Mouse (Mus musculus): Measurements from ENCODE around the gene Slc12a7. TPM values are rescaled to one million over a fixed set of nuclear protein-coding genes. Genes with fewer than 3 reads are reported as not detected.

Slc12a7 gene
- total and polyA plus RNA-seq, 2 experiments from 2014 or later, result 34.4 to 94.6 TPM

DNA sequence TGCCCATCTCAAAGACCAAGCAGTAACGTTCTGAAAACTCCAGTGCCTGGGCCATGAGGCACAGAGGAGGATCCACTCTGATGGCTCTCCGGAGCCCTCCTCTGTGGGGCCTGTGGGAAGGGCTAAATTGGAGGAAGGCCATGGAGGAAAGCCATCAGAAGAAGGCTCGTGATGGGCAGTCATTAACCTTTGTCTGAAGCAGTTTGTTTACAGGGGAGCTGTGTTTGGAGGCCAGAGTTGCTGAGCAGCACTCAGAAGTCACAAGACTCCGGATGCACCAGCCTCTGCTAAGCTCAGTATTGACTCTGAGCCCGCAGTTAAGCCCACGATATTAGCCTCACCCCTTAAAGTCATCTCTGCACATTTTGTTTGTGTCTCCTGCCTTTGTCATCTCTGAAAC, 23.4 kb upstream of the Slc12a7 start:
- DNase-seq (ENCODE audit: low spot score), result no peak
- H3K9me3 ChIP-seq (replicated peaks; ENCODE audit: control insufficient read depth, low read length), result no peaks in the 10 kb centered on the region
- H3K4me3 ChIP-seq (ENCODE audit: low read depth, low read length), result no peak overlapping the region
- no peak overlapping the region; the same call in 1 of the 2 replicates for H3K27ac ChIP-seq (ENCODE audit: low read depth)
- H3K36me3 ChIP-seq (replicated peaks; ENCODE audit: control insufficient read depth, insufficient read depth, low read length), result no peaks in the 10 kb centered on the region
- WGBS, result 66% methylated on average over 6 of the region's 6 CpGs
- TF ChIP-seq CTCF (IDR thresholded peaks at IDR 0.05; ENCODE audit: low read depth) (no peak), EP300 (IDR thresholded peaks at IDR 0.05; ENCODE audit: low read depth) (no peak)
- no peak overlapping the region for H3K4me2 ChIP-seq (ENCODE audit: low read depth, low read length)
- H3K4me1 ChIP-seq (ENCODE audit: control insufficient read depth, insufficient read depth), result peaks cover 7% of the 10 kb centered on the region; the same call in 1 of the 2 replicates
- ATAC-seq (ENCODE audit: insufficient read depth, low read depth), result no peak
- H3K9ac ChIP-seq (replicated peaks; ENCODE audit: low read depth, low read length), result no peak overlapping the region
- no peaks in the 10 kb centered on the region for H3K27me3 ChIP-seq (ENCODE audit: control insufficient read depth, insufficient read depth, low read length)

DNA sequence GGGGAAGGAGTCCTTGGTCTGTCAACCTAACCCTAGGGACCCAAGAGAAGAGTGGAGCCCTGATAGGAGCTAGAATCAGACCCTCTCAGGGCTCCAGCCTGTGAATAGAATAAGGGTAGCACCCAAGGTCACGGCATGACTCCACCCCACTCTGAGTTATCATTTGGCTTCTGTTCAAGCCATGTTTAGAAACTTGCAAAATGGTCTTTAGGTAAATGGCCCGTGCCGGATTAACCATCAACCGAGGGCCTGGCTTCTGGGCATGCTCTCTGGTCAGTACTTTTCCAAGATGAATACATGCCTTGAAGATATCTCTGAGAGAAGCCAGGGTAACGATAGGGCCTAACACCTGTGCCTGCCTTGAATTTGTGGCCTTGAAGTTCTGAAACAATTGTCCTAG, 21.7 kb upstream of the Slc12a7 start:
- no peaks in the 10 kb centered on the region for H3K9me3 ChIP-seq (replicated peaks; ENCODE audit: control insufficient read depth, low read length)
- H3K9ac ChIP-seq (replicated peaks; ENCODE audit: low read depth, low read length), result no peak overlapping the region
- no peak for TF ChIP-seq EP300 (IDR thresholded peaks at IDR 0.05; ENCODE audit: low read depth)
- TF ChIP-seq CTCF (IDR thresholded peaks at IDR 0.05; ENCODE audit: low read depth), result no peak
- H3K27ac ChIP-seq (ENCODE audit: low read depth), result no peak overlapping the region
- H3K4me2 ChIP-seq (ENCODE audit: low read depth, low read length), result no peak overlapping the region
- H3K4me3 ChIP-seq (ENCODE audit: low read depth, low read length), result no peak overlapping the region
- H3K4me1 ChIP-seq (ENCODE audit: control insufficient read depth, insufficient read depth), result peaks cover 7% of the 10 kb centered on the region; the same call in 1 of the 2 replicates
- ATAC-seq (ENCODE audit: insufficient read depth, low read depth) (0 out of 2 replicates have a peak, but pooled peaks have one; percentile 29), DNase-seq (ENCODE audit: low spot score) (no peak)
- H3K27me3 ChIP-seq (ENCODE audit: control insufficient read depth, insufficient read depth, low read length), result no peaks in the 10 kb centered on the region
- 61% methylated on average over 5 of the region's 5 CpGs for WGBS
- H3K36me3 ChIP-seq (replicated peaks; ENCODE audit: control insufficient read depth, insufficient read depth, low read length), result no peaks in the 10 kb centered on the region

GRCm38 (mm10) chr13:73711803-73712202, 21.1 kb upstream of the Slc12a7 start:
- WGBS, result 85% methylated on average over 5 of the region's 5 CpGs

GRCm38 (mm10) chr13:73712228-73712627, 20.7 kb upstream of the Slc12a7 start:
- Histone ChIP-seq H3K9me3 (replicated peaks; ENCODE audit: control insufficient read depth, low read length) (no peaks in the 10 kb centered on the region), H3K36me3 (replicated peaks; ENCODE audit: control insufficient read depth, insufficient read depth, low read length) (no peaks in the 10 kb centered on the region), H3K4me1 (ENCODE audit: control insufficient read depth, insufficient read depth) (peaks cover 7% of the 10 kb centered on the region; the same call in 1 of the 2 replicates), H3K9ac (replicated peaks; ENCODE audit: low read depth, low read length) (no peak overlapping the region), H3K27me3 (ENCODE audit: control insufficient read depth, insufficient read depth, low read length) (no peaks in the 10 kb centered on the region), H3K27ac (ENCODE audit: low read depth) (no peak overlapping the region), H3K4me2 (ENCODE audit: low read depth, low read length) (no peak overlapping the region), H3K4me3 (ENCODE audit: low read depth, low read length) (no peak overlapping the region)
- no peak for DNase-seq (ENCODE audit: low spot score)
- TF ChIP-seq CTCF (IDR thresholded peaks at IDR 0.05; ENCODE audit: low read depth) (no peak), EP300 (IDR thresholded peaks at IDR 0.05; ENCODE audit: low read depth) (no peak)
- no peak for ATAC-seq (ENCODE audit: insufficient read depth, low read depth)
- 68% methylated on average over 3 of the region's 3 CpGs for WGBS

More at GRCm38 (mm10) chr13:73711803-73712202, 21.1 kb upstream of the Slc12a7 start:
- Histone ChIP-seq H3K9me3 (replicated peaks; ENCODE audit: control insufficient read depth, low read length) (no peaks in the 10 kb centered on the region), H3K9ac (replicated peaks; ENCODE audit: low read depth, low read length) (no peak overlapping the region), H3K4me3 (ENCODE audit: low read depth, low read length) (no peak overlapping the region), H3K27me3 (ENCODE audit: control insufficient read depth, insufficient read depth, low read length) (no peaks in the 10 kb centered on the region), H3K4me2 (ENCODE audit: low read depth, low read length) (no peak overlapping the region), H3K27ac (ENCODE audit: low read depth) (no peak overlapping the region), H3K36me3 (replicated peaks; ENCODE audit: control insufficient read depth, insufficient read depth, low read length) (no peaks in the 10 kb centered on the region), H3K4me1 (ENCODE audit: control insufficient read depth, insufficient read depth) (peaks cover 7% of the 10 kb centered on the region; the same call in 1 of the 2 replicates)
- no peak for TF ChIP-seq CTCF (IDR thresholded peaks at IDR 0.05; ENCODE audit: low read depth)
- no peak for TF ChIP-seq EP300 (IDR thresholded peaks at IDR 0.05; ENCODE audit: low read depth)
- ATAC-seq (ENCODE audit: insufficient read depth, low read depth) (no peak), DNase-seq (ENCODE audit: low spot score) (no peak)

DNA sequence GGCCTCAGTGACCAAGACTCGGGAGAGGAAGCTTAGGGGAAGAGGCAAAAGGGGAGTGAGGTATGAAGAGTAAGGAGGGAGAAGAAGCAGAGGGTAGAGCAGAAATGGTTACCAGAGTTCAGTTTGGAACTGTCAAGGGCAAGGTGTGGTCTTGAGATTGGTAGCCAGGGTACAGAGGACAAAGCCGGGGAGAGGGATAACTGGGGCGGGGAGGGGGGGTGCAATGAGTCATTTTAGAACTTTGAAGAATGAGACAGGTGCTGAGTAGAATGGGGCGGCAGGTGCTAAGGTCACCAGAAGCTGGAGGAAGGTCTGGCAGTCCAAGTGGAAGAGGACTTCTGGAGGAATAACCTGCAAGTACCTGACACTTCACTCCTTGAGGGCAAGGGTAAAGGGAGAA, 19.7 kb upstream of the Slc12a7 start:
- Histone ChIP-seq H3K9me3 (replicated peaks; ENCODE audit: control insufficient read depth, low read length) (no peaks in the 10 kb centered on the region), H3K27me3 (ENCODE audit: control insufficient read depth, insufficient read depth, low read length) (no peaks in the 10 kb centered on the region), H3K36me3 (replicated peaks; ENCODE audit: control insufficient read depth, insufficient read depth, low read length) (no peaks in the 10 kb centered on the region), H3K27ac (ENCODE audit: low read depth) (no peak overlapping the region), H3K9ac (replicated peaks; ENCODE audit: low read depth, low read length) (no peak overlapping the region), H3K4me1 (ENCODE audit: control insufficient read depth, insufficient read depth) (peaks cover 7% of the 10 kb centered on the region; the same call in 1 of the 2 replicates), H3K4me3 (ENCODE audit: low read depth, low read length) (no peak overlapping the region), H3K4me2 (ENCODE audit: low read depth, low read length) (no peak overlapping the region)
- ATAC-seq (ENCODE audit: insufficient read depth, low read depth) (no peak), DNase-seq (ENCODE audit: low spot score) (no peak)
- TF ChIP-seq CTCF (IDR thresholded peaks at IDR 0.05; ENCODE audit: low read depth) (no peak), EP300 (IDR thresholded peaks at IDR 0.05; ENCODE audit: low read depth) (no peak)
- 78% methylated on average over 4 of the region's 4 CpGs for WGBS

DNA sequence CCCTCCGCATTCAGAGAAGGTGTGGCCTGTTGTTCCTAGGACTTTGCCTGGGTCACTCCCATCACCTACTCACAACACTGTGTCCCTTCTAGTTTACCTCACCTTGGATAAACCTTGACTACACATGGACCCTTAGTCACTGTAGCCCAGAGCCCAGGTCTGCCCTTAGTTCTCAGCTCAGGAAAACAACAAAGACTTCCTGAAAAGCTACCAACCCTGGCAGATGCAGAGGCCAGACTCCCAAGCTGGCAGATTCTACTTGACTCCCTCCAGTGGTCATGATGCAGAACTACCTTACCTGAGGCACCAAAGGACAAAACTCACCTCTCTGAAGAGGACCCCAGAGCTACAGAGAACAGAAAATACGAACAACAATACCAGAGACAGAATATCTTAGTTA, 18.9 kb upstream of the Slc12a7 start:
- DNase-seq (ENCODE audit: low spot score), result no peak
- Histone ChIP-seq H3K9me3 (replicated peaks; ENCODE audit: control insufficient read depth, low read length) (no peaks in the 10 kb centered on the region), H3K4me1 (ENCODE audit: control insufficient read depth, insufficient read depth) (peaks cover 7% of the 10 kb centered on the region; the same call in 1 of the 2 replicates), H3K4me2 (ENCODE audit: low read depth, low read length) (no peak overlapping the region), H3K36me3 (replicated peaks; ENCODE audit: control insufficient read depth, insufficient read depth, low read length) (no peaks in the 10 kb centered on the region), H3K27me3 (ENCODE audit: control insufficient read depth, insufficient read depth, low read length) (no peaks in the 10 kb centered on the region), H3K4me3 (ENCODE audit: low read depth, low read length) (no peak overlapping the region), H3K27ac (ENCODE audit: low read depth) (no peak overlapping the region), H3K9ac (replicated peaks; ENCODE audit: low read depth, low read length) (no peak overlapping the region)
- TF ChIP-seq CTCF (IDR thresholded peaks at IDR 0.05; ENCODE audit: low read depth), result peak; percentile 49
- no peak for TF ChIP-seq EP300 (IDR thresholded peaks at IDR 0.05; ENCODE audit: low read depth)
- ATAC-seq (ENCODE audit: insufficient read depth, low read depth), result no peak
- WGBS, result 62% methylated on average over 2 of the region's 2 CpGs

Measured in heart, postnatal 0 days (tissue).